Mouse (Mus musculus) bone marrow macrophage, adult 2 months (primary cell): Measurements from ENCODE around the gene Pcbp4. TPM values are rescaled to one million over a fixed set of nuclear protein-coding genes. Genes with fewer than 3 reads are reported as not detected.

ENCODE experiments used
- H3K27ac ChIP-seq: 2 replicates; pipeline ENCODE4 v1.5.1; 2012; ENCODE audit warnings: low read depth, low read length; ENCODE audit not compliant: insufficient read depth
- H3K4me1 ChIP-seq: 2 replicates; pipeline ENCODE4 v1.6.1; 2012; ENCODE audit warnings: low read length; ENCODE audit not compliant: control insufficient read depth, insufficient read depth
- H3K4me3 ChIP-seq: 2 replicates; pipeline ENCODE4 v1.5.1; 2012; ENCODE audit warnings: mild to moderate bottlenecking, low read length, moderate library complexity; ENCODE audit not compliant: insufficient read depth
- CTCF ChIP-seq: IDR thresholded peaks from 2 replicates; pipeline ENCODE4 v1.5.1; 2012; ENCODE audit warnings: low read depth, mild to moderate bottlenecking, low read length, moderate library complexity
- POLR2A ChIP-seq: IDR thresholded peaks from 2 replicates; pipeline ENCODE4 v1.6.1; 2012; ENCODE audit warnings: mild to moderate bottlenecking, low read depth, low read length, borderline replicate concordance
- polyA plus RNA-seq: library from polyadenylated mRNA; stranded (reverse); fragments of >200 nt; gene quantifications from 2 replicates; pipeline ENCODE4 v1.2.4, GENCODE M21; 2012; ENCODE audit not compliant: missing spikeins, insufficient read depth, insufficient read length

Gene Pcbp4
- polyA plus RNA-seq, 1 experiment, result 17.8 TPM

DNA sequence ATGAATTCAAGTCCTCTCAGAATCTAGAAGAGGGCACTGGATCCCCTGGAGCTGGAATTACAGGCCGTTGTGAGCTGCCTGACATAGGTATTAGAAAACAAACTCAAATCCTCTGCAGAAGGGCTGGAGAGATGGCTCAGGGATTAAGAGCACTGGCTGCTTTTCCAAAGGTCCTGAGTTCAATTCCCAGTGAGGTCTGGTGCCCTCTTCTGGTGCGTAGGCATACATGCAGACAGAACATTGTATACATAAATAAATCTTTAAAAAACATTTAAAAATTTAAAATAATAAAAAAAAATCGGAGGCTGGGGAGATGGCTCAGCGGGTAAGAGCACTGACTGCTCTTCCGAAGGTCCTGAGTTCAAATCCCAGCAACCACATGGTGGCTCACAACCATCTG lies 10.4 kb upstream of the Pcbp4 start:
- Histone ChIP-seq H3K4me1 (peaks cover under 1% of the 10 kb centered on the region; the same call in 1 of the 2 replicates), H3K27ac (no peak overlapping the region), H3K4me3 (no peak overlapping the region)
- TF ChIP-seq POLR2A (no peak), CTCF (no peak)

DNA sequence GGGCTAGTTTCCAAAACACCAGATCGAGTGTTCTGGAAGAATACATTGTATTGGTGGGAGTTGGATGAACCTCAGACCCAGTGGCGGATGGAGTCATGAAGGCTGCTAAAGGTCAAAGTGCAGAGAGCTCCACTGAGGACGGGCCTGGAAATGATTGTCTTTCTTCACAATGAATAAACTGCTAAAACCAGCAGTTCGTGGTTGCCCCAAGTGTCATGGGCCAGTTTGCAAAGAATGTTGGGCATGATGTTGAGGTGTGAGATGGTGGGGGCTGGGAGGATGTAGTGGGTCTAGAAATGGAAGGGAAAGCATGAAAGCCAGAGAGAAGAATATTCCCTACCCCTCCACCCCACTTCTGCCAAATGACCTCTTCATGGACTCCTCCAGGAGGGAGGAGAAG lies 8.3 kb upstream of the Pcbp4 start:
- TF ChIP-seq POLR2A, result no peak
- TF ChIP-seq CTCF, result no peak
- Histone ChIP-seq H3K4me1 (peaks cover 7% of the 10 kb centered on the region), H3K27ac (no peak overlapping the region), H3K4me3 (no peak overlapping the region)

DNA sequence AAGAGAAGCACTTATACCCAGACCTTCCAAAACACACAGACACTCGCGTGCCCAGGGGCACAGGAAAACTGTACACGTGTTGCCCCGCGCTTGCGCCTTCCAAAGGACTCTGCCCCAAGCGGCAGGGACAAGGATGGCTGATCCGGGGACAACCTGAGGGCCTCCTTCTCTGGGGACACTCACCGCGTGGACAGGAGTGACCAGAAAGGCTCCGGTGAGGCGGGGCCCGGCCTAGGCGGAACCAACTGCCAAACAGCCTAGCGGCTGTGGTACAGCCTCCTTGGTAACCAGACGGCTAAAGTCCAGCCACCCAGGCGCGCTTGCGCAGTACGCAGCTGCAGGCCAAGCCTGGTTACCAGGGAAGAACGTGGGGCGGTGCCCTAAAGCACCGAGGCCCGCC lies 5.7 kb upstream of the Pcbp4 start, which contains the start of the genes Abhd14b and Abhd14a:
TSS of gene Abhd14b (plus strand) at position 112 of the 400 bp plus-strand sequence.
TSS of gene Abhd14a (minus strand) at position 331 of the 400 bp plus-strand sequence.
- TF ChIP-seq CTCF, result 0 out of 2 replicates have a peak, but pooled peaks have one; percentile 26
- TF ChIP-seq POLR2A, result no peak
- H3K4me1 ChIP-seq, result peaks cover 7% of the 10 kb centered on the region
- peak within 1 kb of the TSS; percentile 55 for H3K27ac ChIP-seq
- H3K4me3 ChIP-seq, result peak within 1 kb of the TSS; percentile 84

DNA sequence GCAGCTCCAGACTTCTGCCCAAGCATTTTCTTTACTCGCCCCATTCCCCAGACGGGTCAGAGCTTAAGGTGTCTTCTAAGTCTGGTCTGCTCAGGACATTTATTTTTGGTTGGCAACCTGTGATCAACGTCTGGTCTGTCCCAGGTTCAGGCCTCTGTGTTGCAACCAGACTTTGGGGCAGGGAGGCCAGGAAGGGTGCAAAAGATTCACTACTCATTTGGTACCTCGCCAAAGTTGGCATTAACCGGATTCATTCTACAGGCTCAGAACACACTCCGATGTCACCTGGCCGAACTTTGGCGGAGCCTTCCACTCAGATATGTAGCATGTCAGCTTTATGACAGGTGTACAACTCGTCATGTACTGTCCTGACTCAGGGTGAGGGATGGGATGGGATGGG lies 5.1 kb upstream of the Pcbp4 start:
- TF ChIP-seq CTCF, result no peak
- no peak for TF ChIP-seq POLR2A
- Histone ChIP-seq H3K27ac (peak overlapping the region; percentile 55), H3K4me1 (peaks cover 7% of the 10 kb centered on the region), H3K4me3 (peak overlapping the region; percentile 84)

DNA sequence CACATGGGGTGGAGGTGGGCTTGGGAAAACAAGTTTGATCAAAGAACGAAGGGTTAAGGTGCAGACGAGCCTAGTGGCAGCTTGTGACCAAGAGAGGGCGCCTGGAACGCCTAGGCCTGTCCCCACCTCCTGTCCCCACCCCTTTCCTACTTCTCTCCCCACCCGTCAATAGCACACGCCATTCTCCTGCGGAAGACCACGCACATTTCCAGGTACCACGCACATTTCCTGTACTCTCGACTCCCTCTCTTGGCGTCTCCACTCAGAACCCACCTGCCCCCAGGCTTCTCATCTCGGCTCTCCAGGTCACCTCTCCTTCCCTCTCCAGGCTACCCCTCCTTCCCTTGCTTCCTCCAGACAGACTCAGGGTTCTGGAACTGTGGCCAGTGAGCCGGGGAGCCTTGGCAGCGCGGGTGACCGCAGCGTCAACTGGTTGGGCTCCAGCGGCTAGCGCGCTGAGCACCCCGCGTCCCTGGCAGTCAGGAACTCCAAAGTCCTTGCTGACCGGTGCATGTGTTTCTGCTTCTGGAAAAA lies 4.5 kb upstream of the Pcbp4 start:
- no peak for TF ChIP-seq POLR2A
- TF ChIP-seq CTCF, result peak; percentile 36; the same call in 1 of the 2 replicates
- peaks cover 7% of the 10 kb centered on the region for H3K4me1 ChIP-seq
- peak overlapping the region; percentile 84 for H3K4me3 ChIP-seq
- peak overlapping the region; percentile 55 for H3K27ac ChIP-seq

DNA sequence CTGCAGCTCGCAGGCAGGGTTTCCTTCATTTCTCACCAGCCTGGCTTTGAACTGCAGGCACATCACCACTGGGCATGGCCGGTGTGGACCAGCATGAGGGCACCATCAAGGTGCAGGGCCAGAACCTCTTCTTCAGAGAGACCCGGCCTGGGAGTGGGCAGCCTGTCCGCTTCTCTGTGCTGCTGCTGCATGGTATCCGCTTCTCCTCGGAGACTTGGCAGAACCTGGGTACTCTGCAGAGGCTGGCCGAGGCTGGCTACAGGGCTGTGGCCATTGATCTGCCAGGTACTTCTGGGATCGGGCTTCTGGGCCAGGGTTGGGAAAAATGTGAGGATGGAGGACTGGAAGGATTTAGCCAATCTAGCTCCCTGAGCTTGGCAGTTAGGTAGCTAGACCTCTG lies 3.1 kb upstream of the Pcbp4 start:
- Histone ChIP-seq H3K4me1 (peaks cover 7% of the 10 kb centered on the region), H3K27ac (no peak overlapping the region), H3K4me3 (no peak overlapping the region)
- no peak for TF ChIP-seq POLR2A
- TF ChIP-seq CTCF, result no peak

DNA sequence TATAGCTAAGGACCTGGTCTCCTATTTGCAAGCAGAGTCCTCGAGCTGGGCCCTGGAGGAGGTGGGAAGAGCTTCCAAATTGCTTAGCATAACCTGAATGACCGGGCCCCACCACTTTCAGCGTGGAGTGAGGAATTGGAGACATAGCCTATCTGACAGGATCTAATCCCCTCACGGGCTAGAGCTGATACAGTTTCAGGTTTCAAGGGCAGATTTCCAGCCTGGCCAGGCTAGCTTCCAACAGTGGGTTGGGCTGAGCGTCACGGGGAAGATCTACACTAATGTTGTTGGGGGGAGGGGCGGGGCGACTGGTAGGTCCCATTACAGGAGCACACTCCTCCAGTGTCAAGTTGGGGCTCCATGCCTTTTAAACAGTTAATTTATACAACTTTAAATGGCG lies 2.4 kb upstream of the Pcbp4 start:
- H3K27ac ChIP-seq, result no peak overlapping the region
- H3K4me3 ChIP-seq, result no peak overlapping the region
- peaks cover 7% of the 10 kb centered on the region for H3K4me1 ChIP-seq
- TF ChIP-seq CTCF, result no peak
- TF ChIP-seq POLR2A, result no peak

DNA sequence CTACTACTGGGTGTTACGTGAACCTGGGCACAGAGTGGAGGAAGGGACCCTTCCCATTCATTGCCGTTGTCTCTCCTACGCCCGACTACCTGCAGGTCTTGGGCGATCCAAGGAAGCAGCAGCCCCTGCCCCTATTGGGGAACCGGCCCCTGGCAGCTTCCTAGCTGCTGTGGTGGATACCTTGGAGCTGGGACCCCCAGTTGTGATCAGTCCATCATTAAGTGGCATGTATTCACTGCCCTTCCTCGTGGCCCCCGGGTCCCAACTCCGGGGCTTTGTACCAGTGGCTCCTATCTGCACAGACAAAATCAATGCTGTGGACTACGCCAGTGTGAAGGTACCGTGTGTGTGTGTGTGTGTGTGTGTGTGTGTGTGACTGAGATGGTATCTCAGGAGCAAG lies 1.8 kb upstream of the Pcbp4 start:
- TF ChIP-seq CTCF (no peak), POLR2A (no peak)
- H3K27ac ChIP-seq, result no peak overlapping the region
- H3K4me1 ChIP-seq, result peaks cover 7% of the 10 kb centered on the region
- no peak overlapping the region for H3K4me3 ChIP-seq

DNA sequence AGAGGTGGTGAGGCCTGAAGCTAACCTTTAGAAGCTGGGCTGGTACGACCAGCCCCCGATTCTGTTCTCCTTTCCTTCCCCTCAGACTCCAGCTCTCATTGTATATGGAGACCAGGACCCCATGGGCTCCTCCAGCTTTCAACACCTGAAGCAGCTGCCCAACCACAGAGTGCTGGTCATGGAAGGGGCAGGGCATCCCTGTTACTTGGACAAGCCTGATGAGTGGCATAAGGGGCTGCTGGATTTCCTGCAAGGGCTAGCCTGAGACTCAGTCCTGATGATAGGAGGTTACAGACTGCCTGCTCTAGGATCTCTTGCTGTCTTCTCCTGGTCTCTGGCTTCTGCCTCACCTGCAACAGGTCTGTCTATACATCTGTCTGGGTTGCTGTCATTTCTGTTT lies 1.2 kb upstream of the Pcbp4 start:
- TF ChIP-seq CTCF, result no peak
- TF ChIP-seq POLR2A, result no peak
- H3K27ac ChIP-seq, result no peak overlapping the region
- H3K4me3 ChIP-seq, result no peak overlapping the region
- peaks cover 7% of the 10 kb centered on the region for H3K4me1 ChIP-seq

DNA sequence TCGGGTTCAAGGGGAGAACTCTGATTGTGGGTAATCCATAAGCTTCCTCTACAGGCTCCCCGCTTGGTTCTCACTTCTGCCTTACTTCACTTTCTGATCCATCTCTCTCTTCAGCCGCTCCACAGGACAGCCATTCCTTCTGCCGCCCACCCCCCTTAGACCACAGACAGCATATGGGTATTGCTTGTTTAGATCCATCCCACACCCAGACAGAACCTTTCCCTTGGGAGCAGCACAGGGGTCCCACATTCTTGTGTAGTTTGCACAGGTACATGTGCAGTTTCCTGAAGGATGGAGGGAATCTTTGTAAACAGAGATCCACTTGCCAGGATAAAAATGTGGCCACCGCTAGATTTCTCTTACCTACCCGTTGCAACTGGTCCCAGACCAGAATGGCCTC lies 740 bp upstream of the Pcbp4 start:
- peaks cover 7% of the 10 kb centered on the region for H3K4me1 ChIP-seq
- TF ChIP-seq CTCF (no peak), POLR2A (no peak)
- no peak overlapping the region for H3K27ac ChIP-seq
- H3K4me3 ChIP-seq, result no peak overlapping the region
